Mouse (Mus musculus) limb, embryonic 12.5 days (tissue): ENCODE data around the gene Rin3. TPM values are rescaled to one million over a fixed set of nuclear protein-coding genes. Genes with fewer than 3 reads are reported as not detected.

Experiments
- ATAC-seq: fragments of 200-750 bp; cut with Nextera tagmentation; 2 replicates; pipeline ENCODE4 v1.8.0; 2017; ENCODE audit warnings: low read depth, moderate TSS enrichment; ENCODE audit not compliant: insufficient number of reproducible peaks, insufficient read depth, low FRiP score, low TSS enrichment
- H3K27ac ChIP-seq: fragments of 300-500 bp; sonication (generic); 2 replicates; pipeline ENCODE4 v1.5.1; 2016; ENCODE audit warnings: mild to moderate bottlenecking, moderate library complexity
- H3K27me3 ChIP-seq: fragments of 300-500 bp; sonication (generic); 2 replicates; pipeline ENCODE4 v1.6.1; 2016; ENCODE audit warnings: mild to moderate bottlenecking, moderate library complexity
- H3K36me3 ChIP-seq: fragments of 300-500 bp; sonication (generic); 2 replicates; pipeline ENCODE4 v1.6.1; 2016; ENCODE audit warnings: mild to moderate bottlenecking, moderate library complexity
- H3K4me1 ChIP-seq: fragments of 300-500 bp; sonication (generic); replicated peaks from 2 replicates; pipeline ENCODE4 v1.6.1; 2016
- H3K4me2 ChIP-seq: fragments of 300-500 bp; sonication (generic); 2 replicates; pipeline ENCODE4 v1.6.1; 2016; ENCODE audit warnings: mild to moderate bottlenecking, moderate library complexity
- H3K4me3 ChIP-seq: fragments of 300-500 bp; sonication (generic); replicated peaks from 2 replicates; pipeline ENCODE4 v1.5.1; 2016; ENCODE audit warnings: mild to moderate bottlenecking
- H3K9ac ChIP-seq: fragments of 300-500 bp; sonication (generic); replicated peaks from 2 replicates; pipeline ENCODE4 v1.6.1; 2016; ENCODE audit warnings: mild to moderate bottlenecking, moderate library complexity
- H3K9me3 ChIP-seq: fragments of 300-500 bp; sonication (generic); 2 replicates; pipeline ENCODE4 v1.6.1; 2016; ENCODE audit warnings: mild to moderate bottlenecking, moderate library complexity
- WGBS: fragments of 180-500 bp; shearing (Covaris S2); methylation state at CpG from one replicate; pipeline ENCODE4 v1.1.7; 2016; 5-methylcytosine and 5-hydroxymethylcytosine counted together
- polyA plus RNA-seq: library from polyadenylated mRNA; unstranded; fragments of >200 nt; fragmentation: Nextera tagmentation; extraction: Ambion mirVana; gene quantifications from 2 replicates; pipeline ENCODE4 v1.2.1, GENCODE M21; 2016

The Rin3 gene
- polyA plus RNA-seq, 1 experiment from 2014 or later, result 4.4 TPM

- 0 out of 2 replicates have a peak, but pooled peaks cover 3% of the 10 kb centered on the region for H3K36me3 ChIP-seq
- no peaks in the 10 kb centered on the region for H3K27me3 ChIP-seq
- 70% methylated on average over 2 of the region's 2 CpGs for WGBS
- H3K9ac ChIP-seq, result no peak overlapping the region
- ATAC-seq, result no peak
- no peaks in the 10 kb centered on the region for H3K9me3 ChIP-seq
- peak overlapping the region; percentile 73 for H3K27ac ChIP-seq
- no peak overlapping the region for H3K4me2 ChIP-seq
- H3K4me1 ChIP-seq, result 0 out of 2 replicates have a peak, but pooled peaks cover 9% of the 10 kb centered on the region
- H3K4me3 ChIP-seq, result no peak overlapping the region
Measured at GRCm38 (mm10) chr12:102320322-102320721, 37.5 kb downstream of the Rin3 start.

GRCm38 (mm10) chr12:102321064-102321728, 38.3 kb downstream of the Rin3 start:
- WGBS, result 76% methylated on average over 4 of the region's 4 CpGs
- Histone ChIP-seq H3K36me3 (no peaks in the 10 kb centered on the region), H3K4me1 (0 out of 2 replicates have a peak, but pooled peaks cover 9% of the 10 kb centered on the region), H3K9ac (no peak overlapping the region), H3K9me3 (no peaks in the 10 kb centered on the region), H3K4me3 (no peak overlapping the region), H3K27me3 (no peaks in the 10 kb centered on the region), H3K4me2 (no peak overlapping the region), H3K27ac (no peak overlapping the region)
- no peak for ATAC-seq

- H3K27me3 ChIP-seq, result no peaks in the 10 kb centered on the region
- H3K4me2 ChIP-seq, result no peak overlapping the region
- H3K9ac ChIP-seq, result no peak overlapping the region
- H3K4me3 ChIP-seq, result no peak overlapping the region
- H3K4me1 ChIP-seq, result 0 out of 2 replicates have a peak, but pooled peaks cover 9% of the 10 kb centered on the region
- H3K36me3 ChIP-seq, result no peaks in the 10 kb centered on the region
- no peaks in the 10 kb centered on the region for H3K9me3 ChIP-seq
- no peak for ATAC-seq
- WGBS, result 88% methylated on average over 5 of the region's 5 CpGs
- H3K27ac ChIP-seq, result no peak overlapping the region
Measured at GRCm38 (mm10) chr12:102321855-102322254, 39.0 kb downstream of the Rin3 start.

GRCm38 (mm10) chr12:102323392-102323791, 40.5 kb downstream of the Rin3 start:
- Histone ChIP-seq H3K4me1 (0 out of 2 replicates have a peak, but pooled peaks cover 9% of the 10 kb centered on the region), H3K4me3 (no peak overlapping the region), H3K4me2 (no peak overlapping the region), H3K27ac (peak overlapping the region; percentile 70), H3K9me3 (no peaks in the 10 kb centered on the region), H3K9ac (no peak overlapping the region), H3K36me3 (no peaks in the 10 kb centered on the region), H3K27me3 (no peaks in the 10 kb centered on the region)
- ATAC-seq, result no peak
- 90% methylated on average over 2 of the region's 2 CpGs for WGBS

GRCm38 (mm10) chr12:102324156-102324885, 41.5 kb downstream of the Rin3 start:
- Histone ChIP-seq H3K9ac (no peak overlapping the region), H3K9me3 (no peaks in the 10 kb centered on the region), H3K36me3 (no peaks in the 10 kb centered on the region), H3K4me2 (no peak overlapping the region), H3K27me3 (no peaks in the 10 kb centered on the region), H3K4me3 (no peak overlapping the region), H3K27ac (peak overlapping the region; percentile 70; the same call in 1 of the 2 replicates), H3K4me1 (0 out of 2 replicates have a peak, but pooled peaks cover 9% of the 10 kb centered on the region)
- WGBS, result 75% methylated on average over 6 of the region's 6 CpGs
- ATAC-seq, result no peak

GRCm38 (mm10) chr12:102324886-102325220, 42.0 kb downstream of the Rin3 start:
- H3K27ac ChIP-seq, result no peak overlapping the region
- H3K36me3 ChIP-seq, result no peaks in the 10 kb centered on the region
- no peak overlapping the region for H3K9ac ChIP-seq
- H3K4me2 ChIP-seq, result no peak overlapping the region
- no peak for ATAC-seq
- 0 out of 2 replicates have a peak, but pooled peaks cover 9% of the 10 kb centered on the region for H3K4me1 ChIP-seq
- H3K27me3 ChIP-seq, result no peaks in the 10 kb centered on the region
- H3K9me3 ChIP-seq, result no peaks in the 10 kb centered on the region
- no peak overlapping the region for H3K4me3 ChIP-seq
- WGBS, result 86% methylated on average over 2 of the region's 2 CpGs

GRCm38 (mm10) chr12:102326753-102327340, 44.0 kb downstream of the Rin3 start:
- Histone ChIP-seq H3K36me3 (no peaks in the 10 kb centered on the region), H3K4me1 (0 out of 2 replicates have a peak, but pooled peaks cover 9% of the 10 kb centered on the region), H3K27ac (no peak overlapping the region), H3K27me3 (no peaks in the 10 kb centered on the region), H3K9ac (no peak overlapping the region), H3K4me3 (no peak overlapping the region), H3K9me3 (no peaks in the 10 kb centered on the region), H3K4me2 (no peak overlapping the region)
- no peak for ATAC-seq
- 85% methylated on average over 2 of the region's 2 CpGs for WGBS

GRCm38 (mm10) chr12:102327525-102327924, 44.7 kb downstream of the Rin3 start:
- Histone ChIP-seq H3K9ac (no peak overlapping the region), H3K9me3 (no peaks in the 10 kb centered on the region), H3K27me3 (no peaks in the 10 kb centered on the region), H3K27ac (no peak overlapping the region), H3K4me3 (no peak overlapping the region), H3K4me1 (0 out of 2 replicates have a peak, but pooled peaks cover 9% of the 10 kb centered on the region), H3K4me2 (no peak overlapping the region), H3K36me3 (no peaks in the 10 kb centered on the region)
- ATAC-seq, result no peak
- WGBS, result 87% methylated on average over 4 of the region's 4 CpGs

GRCm38 (mm10) chr12:102328090-102328489, 45.2 kb downstream of the Rin3 start:
- Histone ChIP-seq H3K27ac (no peak overlapping the region), H3K9me3 (no peaks in the 10 kb centered on the region), H3K4me3 (no peak overlapping the region), H3K36me3 (no peaks in the 10 kb centered on the region), H3K9ac (no peak overlapping the region), H3K4me2 (no peak overlapping the region), H3K27me3 (no peaks in the 10 kb centered on the region), H3K4me1 (0 out of 2 replicates have a peak, but pooled peaks cover 9% of the 10 kb centered on the region)
- no peak for ATAC-seq
- 83% methylated on average over 4 of the region's 4 CpGs for WGBS

GRCm38 (mm10) chr12:102330188-102330587, 47.3 kb downstream of the Rin3 start:
- ATAC-seq, result no peak
- Histone ChIP-seq H3K4me1 (no peaks in the 10 kb centered on the region), H3K27ac (no peak overlapping the region), H3K36me3 (no peaks in the 10 kb centered on the region), H3K9ac (no peak overlapping the region), H3K4me2 (no peak overlapping the region), H3K4me3 (no peak overlapping the region), H3K27me3 (no peaks in the 10 kb centered on the region), H3K9me3 (no peaks in the 10 kb centered on the region)
- 90% methylated on average over 4 of the region's 4 CpGs for WGBS

GRCm38 (mm10) chr12:102330731-102331130, 47.9 kb downstream of the Rin3 start:
- Histone ChIP-seq H3K9ac (no peak overlapping the region), H3K27ac (no peak overlapping the region), H3K9me3 (no peaks in the 10 kb centered on the region), H3K4me1 (no peaks in the 10 kb centered on the region), H3K4me3 (no peak overlapping the region), H3K36me3 (no peaks in the 10 kb centered on the region), H3K4me2 (no peak overlapping the region), H3K27me3 (no peaks in the 10 kb centered on the region)
- no peak for ATAC-seq
